37 mouse cellular contexts compared by ENCODE assay signal in the genomic region with DNA sequence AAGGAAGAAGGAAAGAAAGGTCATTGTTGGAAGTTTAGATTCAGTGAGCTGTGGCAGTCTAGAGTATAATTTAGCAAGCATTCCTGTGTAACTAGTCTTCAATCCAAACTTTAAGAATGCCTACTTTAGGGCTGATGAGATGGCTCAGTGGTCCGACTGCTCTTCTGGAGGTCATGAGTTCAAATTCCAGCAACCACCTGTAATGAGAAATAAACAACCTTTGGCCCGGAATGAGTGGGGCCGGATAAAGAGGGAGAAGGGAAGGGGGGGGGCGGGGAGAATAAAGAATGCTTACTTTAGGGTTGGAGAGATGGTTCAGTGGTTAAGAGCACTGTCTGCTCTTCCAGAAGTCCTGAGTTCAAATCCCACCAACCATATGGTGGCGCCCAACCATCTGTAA. TPM values are rescaled to one million over a fixed set of nuclear protein-coding genes. Genes with fewer than 3 reads are reported as not detected.
"Had no signal": no experiment of that assay in that cellular context is flagged by ENCODE, and none has a peak within 500 bp of the region (broad histone marks: within the 10 kb centered on the region; RNA-seq: fewer than 3 reads in every experiment).

No protein-coding gene starts in this region.

- H3K9me3 ChIP-seq: limb, embryonic 10.5 days; limb, embryonic 12.5 days; limb, embryonic 13.5 days; limb, embryonic 15.5 days; liver, embryonic 12.5 days; liver, embryonic 13.5 days; liver, embryonic 15.5 days; lung, embryonic 15.5 days; midbrain, embryonic 10.5 days; midbrain, embryonic 12.5 days; midbrain, embryonic 13.5 days; midbrain, embryonic 15.5 days; neural tube, embryonic 12.5 days had no signal

- H3K36me3 ChIP-seq: limb, embryonic 10.5 days; limb, embryonic 12.5 days; limb, embryonic 13.5 days; limb, embryonic 15.5 days; liver, embryonic 13.5 days; liver, embryonic 15.5 days; lung, embryonic 15.5 days; midbrain, embryonic 10.5 days; midbrain, embryonic 12.5 days; midbrain, embryonic 13.5 days; midbrain, embryonic 15.5 days; neural tube, embryonic 12.5 days had no signal

- H3K27me3 ChIP-seq: limb, embryonic 12.5 days; limb, embryonic 13.5 days; limb, embryonic 15.5 days; liver, embryonic 13.5 days; lung, embryonic 15.5 days; midbrain, embryonic 12.5 days; midbrain, embryonic 15.5 days; neural tube, embryonic 12.5 days had no signal

- H3K4me3 ChIP-seq: limb, embryonic 10.5 days; limb, embryonic 12.5 days; limb, embryonic 13.5 days; limb, embryonic 15.5 days; liver, embryonic 12.5 days; liver, embryonic 13.5 days; liver, embryonic 15.5 days; lung, embryonic 15.5 days; megakaryocyte, embryonic 14.5 days; midbrain, embryonic 10.5 days; midbrain, embryonic 12.5 days; midbrain, embryonic 13.5 days; midbrain, embryonic 15.5 days; myocyte; neural tube, embryonic 12.5 days had no signal

- H3K27ac ChIP-seq: limb, embryonic 10.5 days; limb, embryonic 12.5 days; limb, embryonic 13.5 days; limb, embryonic 15.5 days; liver, embryonic 12.5 days; liver, embryonic 13.5 days; liver, embryonic 14.5 days; liver, embryonic 15.5 days; lung, embryonic 15.5 days; macrophage; midbrain, embryonic 10.5 days; midbrain, embryonic 12.5 days; midbrain, embryonic 13.5 days; midbrain, embryonic 15.5 days; neural tube, embryonic 12.5 days had no signal

- ATAC-seq: liver, embryonic 12.5 days; liver, postnatal 0 days; lung, postnatal 0 days; midbrain, embryonic 13.5 days; midbrain, embryonic 15.5 days; midbrain, embryonic 16.5 days had no signal

- H3K4me2 ChIP-seq: limb, embryonic 12.5 days; limb, embryonic 13.5 days; limb, embryonic 15.5 days; liver, embryonic 11.5 days; liver, embryonic 12.5 days; liver, embryonic 13.5 days; liver, embryonic 15.5 days; lung, embryonic 14.5 days; lung, embryonic 15.5 days; midbrain, embryonic 11.5 days; midbrain, embryonic 12.5 days; midbrain, embryonic 13.5 days; midbrain, embryonic 15.5 days; neural tube, embryonic 12.5 days had no signal

- H3K9ac ChIP-seq: limb, embryonic 12.5 days; limb, embryonic 13.5 days; limb, embryonic 15.5 days; liver, embryonic 12.5 days; liver, embryonic 13.5 days; liver, embryonic 14.5 days; liver, embryonic 15.5 days; liver, postnatal 0 days; lung, embryonic 14.5 days; lung, embryonic 15.5 days; midbrain, embryonic 12.5 days; midbrain, embryonic 13.5 days; midbrain, embryonic 15.5 days; neural tube, embryonic 12.5 days had no signal

- DNase-seq: left cerebral cortex, postnatal 4 days; liver; liver, embryonic 13.5 days; liver, postnatal 0 days; lung, adult 18-20 months; lung, adult 2 months; lung, embryonic 14.5 days; lung, postnatal 10 days; lung, postnatal 14 days; lung, postnatal 36 days; lung, postnatal 4 days; midbrain, embryonic 14.5 days had no signal

RNA-seq across cellular contexts. Expression of a gene that starts 59.8 kb away (rescaled TPM):
- polyA plus RNA-seq: limb, embryonic 14.5 days; limb, embryonic 15.5 days; liver, adult 2 months; liver, embryonic 15.5 days; liver, embryonic 16.5 days; liver, postnatal 0 days; lung, adult 2 months; lung, embryonic 14.5 days; lung, embryonic 15.5 days; lung, embryonic 16.5 days; lung, postnatal 0 days; macrophage; midbrain, embryonic 10.5 days; midbrain, embryonic 14.5 days; midbrain, embryonic 15.5 days; midbrain, embryonic 16.5 days; midbrain, postnatal 0 days; myocyte had no signal
